Mouse (Mus musculus) brain, embryonic 18.5 days (tissue): Measurements from ENCODE around the gene Gm5142.

Source experiments
- DNase-seq: peaks from one replicate; pipeline ENCODE4 v3.0.0-alpha.2; 2012; ENCODE audit warnings: low read depth, low spot score

The Gm5142 gene

GRCm38 (mm10) chr14:59178649-59179048, at the start of gene Gm5142:
TSS of gene Gm5142 (minus strand) at chr14:59178749.
- DNase-seq: no peak

- DNase-seq: no peak
Measured at GRCm38 (mm10) chr14:59226240-59226639, 47.7 kb upstream of the Gm5142 start.

GRCm38 (mm10) chr14:59219241-59219640, 40.7 kb upstream of the Gm5142 start:
- no peak for DNase-seq

- no peak for DNase-seq
Measured at GRCm38 (mm10) chr14:59209816-59210215, 31.3 kb upstream of the Gm5142 start.

GRCm38 (mm10) chr14:59209003-59209402, 30.5 kb upstream of the Gm5142 start:
- no peak for DNase-seq

GRCm38 (mm10) chr14:59205976-59206583, 27.5 kb upstream of the Gm5142 start:
- no peak for DNase-seq

GRCm38 (mm10) chr14:59205461-59205860, 26.9 kb upstream of the Gm5142 start:
- DNase-seq: no peak

- DNase-seq: peak; percentile 30
Measured at GRCm38 (mm10) chr14:59201604-59202215, 23.2 kb upstream of the Gm5142 start.

- DNase-seq: peak; percentile 83
Measured at GRCm38 (mm10) chr14:59200711-59201603, 22.4 kb upstream of the Gm5142 start, which contains the start of gene Rcbtb1. TSS of gene Rcbtb1 (plus strand) at chr14:59201209.

- no peak for DNase-seq
Measured at GRCm38 (mm10) chr14:59186121-59186520, 7.6 kb upstream of the Gm5142 start.

- no peak for DNase-seq
Measured at GRCm38 (mm10) chr14:59185514-59185913, 7.0 kb upstream of the Gm5142 start.

- DNase-seq: no peak
Measured at GRCm38 (mm10) chr14:59182732-59183131, 4.2 kb upstream of the Gm5142 start.

GRCm38 (mm10) chr14:59157016-59157698, 21.4 kb downstream of the Gm5142 start:
- DNase-seq: no peak

- no peak for DNase-seq
Measured at GRCm38 (mm10) chr14:59155589-59155988, 23.0 kb downstream of the Gm5142 start.

- DNase-seq: no peak
Measured at GRCm38 (mm10) chr14:59142793-59143192, 35.8 kb downstream of the Gm5142 start, which contains the start of gene 1700129C05Rik. TSS of gene 1700129C05Rik (minus strand) at chr14:59142893.

- DNase-seq: peak; percentile 14
Measured at GRCm38 (mm10) chr14:59114281-59114680, 64.3 kb downstream of the Gm5142 start.
